Mouse (Mus musculus) MEL (cell line): ENCODE data around the gene Safb2. TPM values are rescaled to one million over a fixed set of nuclear protein-coding genes. Genes with fewer than 3 reads are reported as not detected.

ENCODE experiments used
- DNase-seq: peaks from one replicate; pipeline ENCODE4 v3.0.0; 2011; ENCODE audit warnings: low read depth, low spot score
- H3K27ac ChIP-seq: 2 replicates; pipeline ENCODE4 v1.5.1; 2012; ENCODE audit warnings: low read depth, mild to moderate bottlenecking, control low read depth, low read length, moderate library complexity; ENCODE audit not compliant: control insufficient read depth
- H3K27me3 ChIP-seq, 2 experiments: fragments of 150-350 bp in 1 of 2; sonication (generic) in 1 of 2; 2 replicates each; pipeline ENCODE4 v1.6.1; 2012; ENCODE audit warnings: low read length in 2 of 2, mild to moderate bottlenecking in 2 of 2, improper control_type of control experiment in 1 of 2, moderate library complexity in 1 of 2; ENCODE audit not compliant: insufficient read depth in 2 of 2, control insufficient read depth in 1 of 2
- H3K36me3 ChIP-seq, 2 experiments: 2 replicates each; pipeline ENCODE4 v1.6.1; 2012 to 2014; ENCODE audit warnings: low read length in 2 of 2, improper control_type of control experiment in 1 of 2, inconsistent platforms in 1 of 2, mild to moderate bottlenecking in 1 of 2; ENCODE audit not compliant: insufficient read depth in 2 of 2, control insufficient read depth in 1 of 2
- H3K4me1 ChIP-seq, 2 experiments: fragments of 150-350 bp in 1 of 2; sonication (generic) in 1 of 2; 2 replicates each; pipeline ENCODE4 v1.6.1; 2012; ENCODE audit warnings: low read length in 2 of 2, improper control_type of control experiment in 1 of 2, mild to moderate bottlenecking in 1 of 2; ENCODE audit not compliant: insufficient read depth in 2 of 2, control insufficient read depth in 1 of 2
- H3K4me3 ChIP-seq, 2 experiments: fragments of 150-350 bp in 1 of 2; sonication (generic) in 1 of 2; 2 replicates each; pipeline ENCODE4 v1.5.1; 2012; ENCODE audit warnings: low read depth in 2 of 2, low read length in 2 of 2, mild to moderate bottlenecking in 2 of 2, moderate library complexity in 2 of 2, control low read depth in 1 of 2, improper control_type of control experiment in 1 of 2; ENCODE audit not compliant: control insufficient read depth in 1 of 2, insufficient read depth in 1 of 2
- H3K79me2 ChIP-seq: 2 replicates; pipeline ENCODE4 v1.6.1; 2012; ENCODE audit warnings: mild to moderate bottlenecking, low read length, moderate library complexity; ENCODE audit not compliant: control insufficient read depth, poor library complexity, insufficient read depth
- H3K9ac ChIP-seq: 2 replicates; pipeline ENCODE4 v1.6.1; 2012; ENCODE audit warnings: low read depth, mild to moderate bottlenecking, control low read depth, low read length, moderate library complexity; ENCODE audit not compliant: control insufficient read depth, poor library complexity, severe bottlenecking
- H3K9me3 ChIP-seq: fragments of 150-350 bp; sonication (generic); replicated peaks from 2 replicates; pipeline ENCODE4 v1.6.1; 2012; ENCODE audit warnings: mild to moderate bottlenecking, low read length, improper control_type of control experiment, moderate library complexity; ENCODE audit not compliant: insufficient read depth
- BHLHE40 ChIP-seq: IDR thresholded peaks from 2 replicates; pipeline ENCODE4 v1.6.1; 2012; ENCODE audit warnings: low read depth, mild to moderate bottlenecking, inconsistent platforms, low read length, improper control_type of control experiment, borderline replicate concordance
- CHD1 ChIP-seq: IDR thresholded peaks from 2 replicates; pipeline ENCODE4 v1.6.1; 2012; ENCODE audit warnings: low read depth, mild to moderate bottlenecking, inconsistent platforms, low read length, improper control_type of control experiment
- CHD2 ChIP-seq: IDR thresholded peaks from 2 replicates; pipeline ENCODE4 v1.6.1; 2011; ENCODE audit warnings: low read length, improper control_type of control experiment
- CTCF ChIP-seq, 3 experiments: IDR thresholded peaks in 2 of 3; conservative IDR thresholded peaks in 1 of 3; 2 replicates each; pipeline ENCODE4 v1.5.1; 2011 to 2012; ENCODE audit warnings: low read length in 3 of 3, low read depth in 2 of 3, mild to moderate bottlenecking in 2 of 3, improper control_type of control experiment in 1 of 3, inconsistent platforms in 1 of 3, mixed read lengths in 1 of 3, moderate library complexity in 1 of 3; ENCODE audit not compliant: control insufficient read depth in 1 of 3, insufficient read depth in 1 of 3, poor library complexity in 1 of 3, severe bottlenecking in 1 of 3
- E2F4 ChIP-seq: IDR thresholded peaks from 2 replicates; pipeline ENCODE4 v1.6.1; 2011; ENCODE audit warnings: low read depth, low read length, improper control_type of control experiment, borderline replicate concordance
- ELF1 ChIP-seq: IDR thresholded peaks from 2 replicates; pipeline ENCODE4 v1.6.1; 2014; ENCODE audit warnings: low read depth, mild to moderate bottlenecking, inconsistent platforms, low read length, improper control_type of control experiment, moderate library complexity
- EP300 ChIP-seq, 2 experiments: IDR thresholded peaks; 2 replicates each; pipeline ENCODE4 v1.6.1; 2011; ENCODE audit warnings: improper control_type of control experiment in 2 of 2, low read length in 2 of 2, low read depth in 1 of 2, mild to moderate bottlenecking in 1 of 2
- ETS1 ChIP-seq: IDR thresholded peaks from 2 replicates; pipeline ENCODE4 v1.6.1; 2012; ENCODE audit warnings: low read depth, mild to moderate bottlenecking, inconsistent platforms, low read length, improper control_type of control experiment, moderate library complexity
- GABPA ChIP-seq: IDR thresholded peaks from 2 replicates; pipeline ENCODE4 v1.6.1; 2012; ENCODE audit warnings: low read depth, mild to moderate bottlenecking, inconsistent platforms, low read length, improper control_type of control experiment, moderate library complexity
- GATA1 ChIP-seq: IDR thresholded peaks from 2 replicates; pipeline ENCODE4 v1.6.1; 2011; ENCODE audit warnings: low read depth, low read length, improper control_type of control experiment
- HCFC1 ChIP-seq: IDR thresholded peaks from 2 replicates; pipeline ENCODE4 v1.6.1; 2012; ENCODE audit warnings: low read depth, mild to moderate bottlenecking, inconsistent platforms, low read length, improper control_type of control experiment, moderate library complexity
- JUND ChIP-seq: IDR thresholded peaks from 2 replicates; pipeline ENCODE4 v1.6.1; 2011; ENCODE audit warnings: low read depth, mild to moderate bottlenecking, improper control_type of control experiment, low read length
- KAT2A ChIP-seq: conservative IDR thresholded peaks from 2 replicates; pipeline ENCODE4 v1.6.1; 2012; ENCODE audit warnings: low read depth, low read length, improper control_type of control experiment, inconsistent platforms
- MAFK ChIP-seq: IDR thresholded peaks from 2 replicates; pipeline ENCODE4 v1.6.1; 2011; ENCODE audit warnings: low read depth, mild to moderate bottlenecking, low read length, improper control_type of control experiment, borderline replicate concordance
- MAX ChIP-seq: IDR thresholded peaks from 2 replicates; pipeline ENCODE4 v1.6.1; 2011; ENCODE audit warnings: low read length, improper control_type of control experiment
- MAZ ChIP-seq: IDR thresholded peaks from 2 replicates; pipeline ENCODE4 v1.6.1; 2012; ENCODE audit warnings: low read depth, mild to moderate bottlenecking, inconsistent platforms, low read length, improper control_type of control experiment
- MEF2A ChIP-seq: IDR thresholded peaks from 2 replicates; pipeline ENCODE4 v1.6.1; 2014; ENCODE audit warnings: low read depth, mild to moderate bottlenecking, inconsistent platforms, low read length, improper control_type of control experiment; ENCODE audit not compliant: poor library complexity, insufficient replicate concordance, severe bottlenecking; ENCODE audit errors: extremely low read depth
- MXI1 ChIP-seq: IDR thresholded peaks from 2 replicates; pipeline ENCODE4 v1.6.1; 2011; ENCODE audit warnings: mild to moderate bottlenecking, low read depth, low read length, improper control_type of control experiment
- MYB ChIP-seq: IDR thresholded peaks from 2 replicates; pipeline ENCODE4 v1.6.1; 2011; ENCODE audit warnings: mild to moderate bottlenecking, low read depth, low read length, improper control_type of control experiment
- MYC ChIP-seq: IDR thresholded peaks from 2 replicates; pipeline ENCODE4 v1.6.1; 2011; ENCODE audit warnings: low read depth, mild to moderate bottlenecking, low read length, improper control_type of control experiment, moderate library complexity
- NELFE ChIP-seq: IDR thresholded peaks from 2 replicates; pipeline ENCODE4 v1.6.1; 2011; ENCODE audit warnings: low read depth, low read length, improper control_type of control experiment
- POLR2A ChIP-seq, 2 experiments: IDR thresholded peaks; 2 replicates each; pipeline ENCODE4 v1.6.1; 2011 to 2012; ENCODE audit warnings: low read length in 2 of 2, mild to moderate bottlenecking in 2 of 2, control low read depth in 1 of 2, improper control_type of control experiment in 1 of 2, low read depth in 1 of 2, moderate library complexity in 1 of 2; ENCODE audit not compliant: control insufficient read depth in 1 of 2, insufficient read depth in 1 of 2, poor library complexity in 1 of 2
- POLR2AphosphoS2 ChIP-seq: IDR thresholded peaks from 2 replicates; pipeline ENCODE4 v1.6.1; 2011; ENCODE audit warnings: low read length, improper control_type of control experiment
- POLR2AphosphoS5 ChIP-seq: IDR thresholded peaks from 2 replicates; pipeline ENCODE4 v1.6.1; 2012; ENCODE audit warnings: low read depth, borderline replicate concordance, mild to moderate bottlenecking, inconsistent platforms, low read length, moderate library complexity, mixed read lengths
- RAD21 ChIP-seq: IDR thresholded peaks from 2 replicates; pipeline ENCODE4 v1.6.1; 2011; ENCODE audit warnings: mild to moderate bottlenecking, low read depth, low read length, improper control_type of control experiment
- SIN3A ChIP-seq: IDR thresholded peaks from 2 replicates; pipeline ENCODE4 v1.6.1; 2012; ENCODE audit warnings: low read length, improper control_type of control experiment, inconsistent platforms
- SMC3 ChIP-seq: IDR thresholded peaks from 2 replicates; pipeline ENCODE4 v1.6.1; 2011; ENCODE audit warnings: low read depth, low read length, improper control_type of control experiment
- UBTF ChIP-seq: IDR thresholded peaks from 2 replicates; pipeline ENCODE4 v1.6.1; 2012; ENCODE audit warnings: low read depth, mild to moderate bottlenecking, inconsistent platforms, low read length, improper control_type of control experiment, moderate library complexity, borderline replicate concordance; ENCODE audit not compliant: insufficient read depth
- USF1 ChIP-seq: IDR thresholded peaks from 2 replicates; pipeline ENCODE4 v1.6.1; 2014; ENCODE audit warnings: low read depth, mild to moderate bottlenecking, inconsistent platforms, low read length, improper control_type of control experiment, moderate library complexity
- USF2 ChIP-seq, 2 experiments: IDR thresholded peaks; 2 replicates each; pipeline ENCODE4 v1.6.1; 2011 to 2012; ENCODE audit warnings: improper control_type of control experiment in 2 of 2, low read length in 2 of 2, borderline replicate concordance in 1 of 2, inconsistent platforms in 1 of 2, low read depth in 1 of 2, mild to moderate bottlenecking in 1 of 2; ENCODE audit not compliant: insufficient read depth in 1 of 2
- ZC3H11A ChIP-seq: IDR thresholded peaks from 2 replicates; pipeline ENCODE4 v1.6.1; 2012; ENCODE audit warnings: low read depth, mild to moderate bottlenecking, inconsistent platforms, low read length, improper control_type of control experiment
- ZKSCAN1 ChIP-seq: IDR thresholded peaks from 2 replicates; pipeline ENCODE4 v1.6.1; 2012; ENCODE audit warnings: low read depth, mild to moderate bottlenecking, inconsistent platforms, low read length, improper control_type of control experiment, moderate library complexity
- ZMIZ1 ChIP-seq: IDR thresholded peaks from 2 replicates; pipeline ENCODE4 v1.6.1; 2012; ENCODE audit warnings: low read depth, mild to moderate bottlenecking, inconsistent platforms, low read length, improper control_type of control experiment, moderate library complexity
- ZNF384 ChIP-seq: IDR thresholded peaks from 2 replicates; pipeline ENCODE4 v1.6.1; 2012; ENCODE audit warnings: low read depth, mild to moderate bottlenecking, inconsistent platforms, low read length, improper control_type of control experiment
- polyA plus RNA-seq, 2 experiments: library from polyadenylated mRNA; stranded (reverse) in 1 of 2; unstranded in 1 of 2; fragments of >175 nt in 1 of 2; fragments of >200 nt in 1 of 2; gene quantifications; 2 replicates each; pipeline versions ENCODE4 v1.2.1 to v1.2.4; 2012; ENCODE audit warnings: low replicate concordance in 2 of 2, low read depth in 1 of 2; ENCODE audit not compliant: insufficient read length in 2 of 2, insufficient read depth in 1 of 2, missing spikeins in 1 of 2
- total RNA-seq: library from RNA; depleted of rRNA; stranded (reverse); fragments of 300-350 nt; gene quantifications from 2 replicates; pipeline ENCODE4 v1.2.3, GENCODE M21; 2012; rRNA removed

Safb2 gene
- total RNA-seq, result 61.6 and 66.5 TPM in 2 replicates
- 100 to 1,000 TPM; 217 to 741 TPM for polyA plus RNA-seq

- no peaks in the 10 kb centered on the region for H3K27me3 ChIP-seq
- H3K4me1 ChIP-seq, result peaks cover 12 to 31% of the 10 kb centered on the region in 2 experiments; a peak in 3 of 4 replicates
- peaks cover 23 to 28% of the 10 kb centered on the region in 2 experiments for H3K36me3 ChIP-seq
- peak within 1 kb of the TSS; percentile 91 to 95 for H3K4me3 ChIP-seq
- DNase-seq, result peak; percentile 99
- H3K27ac ChIP-seq, result peak within 1 kb of the TSS; percentile 95
- peak within 1 kb of the TSS; percentile 96 for H3K9ac ChIP-seq
- H3K79me2 ChIP-seq, result peaks cover 90% of the 10 kb centered on the region
- H3K9me3 ChIP-seq, result no peaks in the 10 kb centered on the region
- TF ChIP-seq MAX, result peak; percentile 57
- no peak; the same call in none of the 2 replicates for TF ChIP-seq MAZ
- TF ChIP-seq CHD2, result no peak
- peak; percentile 83 for TF ChIP-seq MYC
- no peak for TF ChIP-seq CTCF (IDR thresholded peaks at IDR 0.05 in 2 of 3, conservative IDR thresholded peaks at IDR 0.05 in 1 of 3; ENCODE audit: control insufficient read depth in 1 of 3, insufficient read depth in 1 of 3, low read depth in 2 of 3, low read length in 3 of 3, poor library complexity in 1 of 3, severe bottlenecking in 1 of 3)
- TF ChIP-seq RAD21, result no peak
- TF ChIP-seq MAFK, result no peak
- no peak for TF ChIP-seq UBTF
- TF ChIP-seq EP300 (IDR thresholded peaks at IDR 0.05; ENCODE audit: low read depth in 1 of 2, low read length in 2 of 2), result no peak
- TF ChIP-seq CHD1, result no peak
- no peak for TF ChIP-seq ZNF384
- no peak for TF ChIP-seq POLR2AphosphoS5
- no peak for TF ChIP-seq ETS1
- no peak for TF ChIP-seq GABPA
- peak; percentile 62; the same call in 1 of the 2 replicates for TF ChIP-seq KAT2A
- TF ChIP-seq ZKSCAN1, result no peak
- TF ChIP-seq HCFC1, result peak; percentile 86
- no peak for TF ChIP-seq MEF2A
- no peak for TF ChIP-seq USF1
- peak; percentile 61; the same call in 1 of the 2 replicates for TF ChIP-seq ZMIZ1
- TF ChIP-seq BHLHE40, result no peak
- TF ChIP-seq NELFE, result peak; percentile 63
- peak; percentile 88 for TF ChIP-seq MXI1
- TF ChIP-seq POLR2AphosphoS2, result 0 out of 2 replicates have a peak, but pooled peaks have one; percentile 20
- TF ChIP-seq SMC3, result no peak
- no peak for TF ChIP-seq JUND
- TF ChIP-seq SIN3A, result peak; percentile 56; the same call in 1 of the 2 replicates
- TF ChIP-seq USF2 (IDR thresholded peaks at IDR 0.05; ENCODE audit: borderline replicate concordance in 1 of 2, insufficient read depth in 1 of 2, low read depth in 1 of 2, low read length in 2 of 2), result no peak
- TF ChIP-seq MYB, result no peak
- peak; percentile 70; the same call in 1 of the 2 replicates for TF ChIP-seq ELF1
- TF ChIP-seq E2F4, result 0 out of 2 replicates have a peak, but pooled peaks have one; percentile 22
- 0 out of 2 replicates have a peak, but pooled peaks have one; percentile 14 for TF ChIP-seq ZC3H11A
- TF ChIP-seq GATA1, result no peak
- TF ChIP-seq POLR2A (IDR thresholded peaks at IDR 0.05; ENCODE audit: control insufficient read depth in 1 of 2, insufficient read depth in 1 of 2, low read depth in 1 of 2, low read length in 2 of 2, poor library complexity in 1 of 2), result peak in 1 of 2 experiments; percentile 82; a peak in 2 of 4 replicates
These were observed at the start of gene Safb2, which contains the start of gene Safb for GRCm38 (mm10) chr17:56584257-56585130. TSS of gene Safb2 (minus strand) at chr17:56584585. TSS of gene Safb (plus strand) at chr17:56584825.
